Mouse (Mus musculus): ENCODE data around the gene Fpr-rs6. TPM values are rescaled to one million over a fixed set of nuclear protein-coding genes. Genes with fewer than 3 reads are reported as not detected.

The Fpr-rs6 gene
- polyA plus RNA-seq (2014; fragmentation: Illumina TruSeq; extraction: RNeasy Lipid Tissue Mini Kit (QIAGEN cat#74804); ENCODE audit: low read depth, low replicate concordance), result not detected

DNA sequence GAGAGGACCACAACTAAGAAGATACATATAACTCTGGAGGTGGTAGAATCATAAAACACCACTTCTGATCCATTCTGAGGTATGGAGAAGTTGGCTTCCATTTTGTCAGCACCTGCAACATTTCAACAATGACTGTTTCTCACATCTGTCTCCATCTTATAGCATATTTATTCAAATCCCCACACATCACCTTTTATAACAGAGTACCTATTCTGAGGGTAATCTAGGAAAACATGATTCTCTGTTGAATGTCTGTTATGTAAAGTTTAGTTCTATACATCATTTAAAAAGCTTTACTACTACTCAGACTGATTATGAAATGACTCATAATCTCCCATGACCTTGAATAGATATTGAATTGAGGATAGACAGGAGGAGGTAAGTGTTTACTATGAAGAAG, at the start of gene Fpr-rs6:
Gene Fpr-rs6 (minus strand): TSS at position 101 of the 400 bp plus-strand sequence.

Other genes with a start within 250 kb of the Fpr-rs6 start
- gene Vmn2r104, start 134.8 kb downstream of the Fpr-rs6 start, polyA plus RNA-seq (2014; fragmentation: Illumina TruSeq; extraction: RNeasy Lipid Tissue Mini Kit (QIAGEN cat#74804); ENCODE audit: low read depth, low replicate concordance), result not detected
- gene Fpr-rs7, start 68.9 kb downstream of the Fpr-rs6 start, polyA plus RNA-seq (2014; fragmentation: Illumina TruSeq; extraction: RNeasy Lipid Tissue Mini Kit (QIAGEN cat#74804); ENCODE audit: low read depth, low replicate concordance), result not detected
- not detected for gene Vmn2r105, start 52.0 kb upstream of the Fpr-rs6 start, polyA plus RNA-seq (2014; fragmentation: Illumina TruSeq; extraction: RNeasy Lipid Tissue Mini Kit (QIAGEN cat#74804); ENCODE audit: low read depth, low replicate concordance)
- gene Vmn2r106, start 102.5 kb upstream of the Fpr-rs6 start, polyA plus RNA-seq (2014; fragmentation: Illumina TruSeq; extraction: RNeasy Lipid Tissue Mini Kit (QIAGEN cat#74804); ENCODE audit: low read depth, low replicate concordance), result not detected
- gene Vmn2r107, start 162.1 kb upstream of the Fpr-rs6 start, polyA plus RNA-seq (2014; fragmentation: Illumina TruSeq; extraction: RNeasy Lipid Tissue Mini Kit (QIAGEN cat#74804); ENCODE audit: low read depth, low replicate concordance), result 0.91 TPM
- gene Vmn1r224, start 231.0 kb upstream of the Fpr-rs6 start, polyA plus RNA-seq (2014; fragmentation: Illumina TruSeq; extraction: RNeasy Lipid Tissue Mini Kit (QIAGEN cat#74804); ENCODE audit: low read depth, low replicate concordance), result 2.2 TPM

Measured in testis, adult 10 weeks (tissue).